Mouse (Mus musculus) kidney, postnatal 0 days (tissue): ENCODE data around the gene Polr3b. TPM values are rescaled to one million over a fixed set of nuclear protein-coding genes. Genes with fewer than 3 reads are reported as not detected.

Experiments used
- ATAC-seq: fragments of 200-750 bp; cut with Nextera tagmentation; replicated peaks from 2 replicates; pipeline ENCODE4 v1.8.0; 2017; ENCODE audit warnings: low read depth, moderate number of reproducible peaks, moderate TSS enrichment, moderate library complexity; ENCODE audit not compliant: low FRiP score
- DNase-seq: peaks from one replicate; pipeline ENCODE4 v3.0.0-alpha.2; 2016; ENCODE audit warnings: low spot score
- H3K27ac ChIP-seq: fragments of 300-500 bp; sonication (generic); 2 replicates; pipeline ENCODE4 v1.5.1; 2014; ENCODE audit warnings: mild to moderate bottlenecking
- H3K27me3 ChIP-seq: fragments of 300-500 bp; sonication (generic); 2 replicates; pipeline ENCODE4 v1.6.1; 2014; ENCODE audit warnings: low read length, mixed read lengths; ENCODE audit not compliant: insufficient read depth
- H3K36me3 ChIP-seq: fragments of 300-500 bp; sonication (generic); 2 replicates; pipeline ENCODE4 v1.6.1; 2014; ENCODE audit warnings: low read length, mixed read lengths; ENCODE audit not compliant: insufficient read depth
- H3K4me1 ChIP-seq: fragments of 300-500 bp; sonication (generic); replicated peaks from 2 replicates; pipeline ENCODE4 v1.6.1; 2014; ENCODE audit warnings: antibody characterized with exemption, low read length, mixed read lengths; ENCODE audit not compliant: insufficient read depth
- H3K4me2 ChIP-seq: fragments of 300-500 bp; sonication (generic); 2 replicates; pipeline ENCODE4 v1.6.1; 2014; ENCODE audit warnings: mild to moderate bottlenecking, low read length, moderate library complexity, mixed read lengths
- H3K4me3 ChIP-seq: fragments of 300-500 bp; sonication (generic); replicated peaks from 2 replicates; pipeline ENCODE4 v1.5.1; 2014; ENCODE audit warnings: low read depth, low read length
- H3K9ac ChIP-seq: fragments of 300-500 bp; sonication (generic); 2 replicates; pipeline ENCODE4 v1.6.1; 2014; ENCODE audit warnings: low read depth, low read length
- H3K9me3 ChIP-seq: fragments of 300-500 bp; sonication (generic); replicated peaks from 2 replicates; pipeline ENCODE4 v1.6.1; 2016; ENCODE audit warnings: low read length, inconsistent platforms, mixed read lengths
- CTCF ChIP-seq: IDR thresholded peaks from 2 replicates; pipeline ENCODE4 v1.5.1; 2016; ENCODE audit warnings: antibody characterized with exemption, low read depth, mild to moderate bottlenecking, moderate library complexity
- WGBS: fragments of 180-500 bp; shearing (Covaris S2); extraction: QIAGEN DNeasy Blood & Tissue Kit; methylation state at CpG from one replicate; pipeline ENCODE4 v1.1.7; 2014; 5-methylcytosine and 5-hydroxymethylcytosine counted together
- polyA plus RNA-seq: library from polyadenylated mRNA; unstranded; fragments of >200 nt; fragmentation: Nextera tagmentation; extraction: Ambion mirVana; gene quantifications from 2 replicates; pipeline ENCODE4 v1.2.1, GENCODE M21; 2015

Polr3b gene
- polyA plus RNA-seq, 1 experiment from 2014 or later: 10.6 TPM

- DNase-seq (no peak), ATAC-seq (no peak)
- Histone ChIP-seq H3K4me1 (no peaks in the 10 kb centered on the region), H3K27ac (no peak overlapping the region), H3K9me3 (no peaks in the 10 kb centered on the region), H3K27me3 (no peaks in the 10 kb centered on the region), H3K4me3 (no peak overlapping the region), H3K9ac (no peak overlapping the region), H3K36me3 (0 out of 2 replicates have a peak, but pooled peaks cover 1% of the 10 kb centered on the region), H3K4me2 (no peak overlapping the region)
- TF ChIP-seq CTCF: no peak
- WGBS: 83% methylated on average over 4 of the region's 4 CpGs
Measured at GRCm38 (mm10) chr10:84687736-84688135, 65.6 kb downstream of the Polr3b start.

- DNase-seq (no peak), ATAC-seq (no peak)
- Histone ChIP-seq H3K9me3 (no peaks in the 10 kb centered on the region), H3K36me3 (0 out of 2 replicates have a peak, but pooled peaks cover 4% of the 10 kb centered on the region), H3K4me2 (no peak overlapping the region), H3K9ac (no peak overlapping the region), H3K27ac (no peak overlapping the region), H3K27me3 (no peaks in the 10 kb centered on the region), H3K4me3 (no peak overlapping the region), H3K4me1 (no peaks in the 10 kb centered on the region)
- no peak for TF ChIP-seq CTCF
- WGBS: 86% methylated on average over 3 of the region's 3 CpGs
Measured at GRCm38 (mm10) chr10:84689846-84690245, 67.8 kb downstream of the Polr3b start.

GRCm38 (mm10) chr10:84690818-84691217, 68.7 kb downstream of the Polr3b start:
- ATAC-seq: no peak
- no peak overlapping the region for H3K9ac ChIP-seq
- 84% methylated on average over 4 of the region's 4 CpGs for WGBS

GRCm38 (mm10) chr10:84691692-84692091, 69.6 kb downstream of the Polr3b start:
- H3K27ac ChIP-seq: no peak overlapping the region
- H3K9me3 ChIP-seq: no peaks in the 10 kb centered on the region
- no peak for TF ChIP-seq CTCF
- H3K4me1 ChIP-seq: no peaks in the 10 kb centered on the region
- no peak for ATAC-seq
- no peak for DNase-seq
- no peaks in the 10 kb centered on the region for H3K27me3 ChIP-seq
- H3K4me2 ChIP-seq: no peak overlapping the region
- 25% methylated on average over 3 of the region's 3 CpGs for WGBS
- 0 out of 2 replicates have a peak, but pooled peaks cover 4% of the 10 kb centered on the region for H3K36me3 ChIP-seq
- no peak overlapping the region for H3K4me3 ChIP-seq
- no peak overlapping the region for H3K9ac ChIP-seq

More at GRCm38 (mm10) chr10:84690818-84691217, 68.7 kb downstream of the Polr3b start:
- Histone ChIP-seq H3K27ac (no peak overlapping the region), H3K4me1 (no peaks in the 10 kb centered on the region), H3K4me2 (no peak overlapping the region), H3K36me3 (0 out of 2 replicates have a peak, but pooled peaks cover 4% of the 10 kb centered on the region), H3K4me3 (no peak overlapping the region), H3K27me3 (no peaks in the 10 kb centered on the region), H3K9me3 (no peaks in the 10 kb centered on the region)
- TF ChIP-seq CTCF: no peak
- no peak for DNase-seq

DNA sequence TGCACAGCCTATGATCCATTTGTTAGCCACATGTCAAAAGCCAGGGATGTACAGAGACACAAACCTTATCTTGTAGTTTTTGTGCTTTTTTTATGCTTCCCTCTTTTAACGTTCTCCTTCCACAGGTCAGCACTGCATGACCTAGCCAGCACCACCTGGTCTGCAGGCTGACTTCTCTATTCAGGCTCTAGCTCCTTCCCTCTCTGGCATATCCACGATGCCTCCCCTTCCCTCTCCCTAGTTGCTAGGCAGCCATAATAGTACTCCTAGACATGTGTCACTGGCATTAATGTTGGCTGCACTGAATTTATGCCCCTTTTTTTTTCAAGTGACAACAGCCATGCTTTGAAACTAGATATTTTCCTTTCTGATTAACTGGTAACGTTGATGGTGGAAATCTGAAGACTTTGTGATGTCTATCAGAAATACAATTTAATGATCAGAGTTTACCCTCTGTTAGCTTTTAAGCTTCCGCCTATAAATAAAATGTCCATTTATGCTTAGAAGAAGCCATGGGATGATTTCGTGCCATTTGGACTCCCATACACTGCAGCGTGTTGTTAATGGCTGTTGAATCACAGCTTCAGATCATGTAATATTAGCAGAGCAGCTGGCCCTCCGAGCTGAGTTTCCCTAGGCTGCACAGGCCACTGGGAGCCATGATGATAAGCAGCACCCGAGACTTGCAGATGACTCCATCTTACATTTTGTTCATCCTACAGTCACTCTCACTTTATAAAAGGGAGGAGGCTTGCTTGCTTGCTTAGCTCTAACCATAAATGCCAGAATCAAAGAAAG, 71.9 kb downstream of the Polr3b start:
- Histone ChIP-seq H3K36me3 (peaks cover 18% of the 10 kb centered on the region; the same call in 1 of the 2 replicates), H3K4me3 (no peak overlapping the region), H3K27me3 (no peaks in the 10 kb centered on the region), H3K9ac (no peak overlapping the region), H3K4me1 (no peaks in the 10 kb centered on the region), H3K4me2 (no peak overlapping the region), H3K27ac (no peak overlapping the region), H3K9me3 (no peaks in the 10 kb centered on the region)
- 60% methylated on average over 8 of the region's 8 CpGs for WGBS
- ATAC-seq: no peak
- TF ChIP-seq CTCF: no peak
- DNase-seq: no peak

GRCm38 (mm10) chr10:84700236-84700987, 78.3 kb downstream of the Polr3b start:
- no peak for ATAC-seq
- no peak for TF ChIP-seq CTCF
- H3K4me2 ChIP-seq: no peak overlapping the region
- no peak for DNase-seq
- H3K9ac ChIP-seq: no peak overlapping the region
- peaks cover 19% of the 10 kb centered on the region; the same call in 1 of the 2 replicates for H3K36me3 ChIP-seq
- no peaks in the 10 kb centered on the region for H3K9me3 ChIP-seq
- no peak overlapping the region for H3K4me3 ChIP-seq
- H3K4me1 ChIP-seq: no peaks in the 10 kb centered on the region
- no peak overlapping the region for H3K27ac ChIP-seq
- H3K27me3 ChIP-seq: no peaks in the 10 kb centered on the region
- 86% methylated on average over 13 of the region's 13 CpGs for WGBS
